Mouse (Mus musculus): ENCODE measurements at regions not wholly inside any gene's neighbourhood (a gene's known extent, or its start where the extent isn't known, plus 50 kb on each side); places are given as distances from the start of the nearest gene placed in this dataset.

GRCm38 (mm10) chr2:92758775-92759174 lies 156.1 kb upstream of the Syt13 start:
- TF ChIP-seq ZC3H11A (IDR thresholded peaks at IDR 0.05; ENCODE audit: borderline replicate concordance, low read depth, low read length) = no peak
- TF ChIP-seq HCFC1 (IDR thresholded peaks at IDR 0.05; ENCODE audit: borderline replicate concordance, insufficient read depth, low read length) = no peak
- TF ChIP-seq ZNF384 (IDR thresholded peaks at IDR 0.05; ENCODE audit: low read depth, low read length) = no peak
- no peak for TF ChIP-seq CHD2 (IDR thresholded peaks at IDR 0.05; ENCODE audit: low read depth, low read length)
- TF ChIP-seq MAFK (IDR thresholded peaks at IDR 0.05; ENCODE audit: insufficient read depth, low read depth, low read length) = no peak

Measured in ES-E14 (cell line).